Mouse (Mus musculus) thymus, adult 2 months (tissue): ENCODE data around the gene Aida.

Source experiments
- CTCF ChIP-seq: fragments of 200-500 bp; IDR thresholded peaks from 2 replicates; pipeline ENCODE4 v1.5.1; 2012; ENCODE audit warnings: mild to moderate bottlenecking, control low read depth, low read length, moderate library complexity, borderline replicate concordance; ENCODE audit not compliant: control insufficient read depth, poor library complexity, insufficient read depth; ENCODE audit errors: extremely low read depth
- POLR2A ChIP-seq: fragments of 200-500 bp; IDR thresholded peaks from 2 replicates; pipeline ENCODE4 v1.6.1; 2012; ENCODE audit warnings: mild to moderate bottlenecking, low read length, control low read depth, moderate library complexity; ENCODE audit not compliant: control insufficient read depth, poor library complexity, insufficient read depth; ENCODE audit errors: extremely low read depth

DNA sequence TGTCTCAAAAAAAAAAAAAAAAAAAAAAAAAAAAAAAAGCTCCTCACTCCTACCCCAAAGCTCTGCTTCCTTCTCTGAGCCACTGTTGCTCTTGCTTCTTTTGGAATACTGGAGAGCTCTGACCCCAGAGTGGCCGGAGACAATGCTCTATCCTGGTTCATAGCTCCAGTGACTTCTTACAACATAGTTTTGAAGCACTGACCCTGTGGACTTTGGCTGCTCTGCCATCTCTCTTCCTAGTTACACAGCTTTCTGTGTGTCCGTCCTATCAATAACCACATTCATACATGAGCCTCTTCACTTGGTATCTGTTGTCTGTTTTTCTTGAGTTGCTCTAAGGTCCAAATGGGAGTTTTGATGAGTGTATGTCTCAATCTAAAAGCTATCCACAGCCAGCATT is 15.7 kb downstream of the Aida start:
- TF ChIP-seq CTCF (no peak), POLR2A (no peak)
